Mouse (Mus musculus) stomach, embryonic 14.5 days (tissue): ENCODE results near the gene Adgrl3. TPM values are rescaled to one million over a fixed set of nuclear protein-coding genes. Genes with fewer than 3 reads are reported as not detected.

Experiments
- ATAC-seq: fragments of 200-750 bp; cut with Nextera tagmentation; 2 replicates; pipeline ENCODE4 v1.8.0; 2017; ENCODE audit warnings: low read depth, moderate TSS enrichment; ENCODE audit not compliant: insufficient number of reproducible peaks, insufficient read depth, low FRiP score
- H3K27ac ChIP-seq: fragments of 300-500 bp; sonication (generic); 2 replicates; pipeline ENCODE4 v1.5.1; 2014; ENCODE audit warnings: mild to moderate bottlenecking, low read length, moderate library complexity, mixed read lengths
- H3K27me3 ChIP-seq: fragments of 300-500 bp; sonication (generic); 2 replicates; pipeline ENCODE4 v1.6.1; 2014; ENCODE audit warnings: low read length, control low read depth, mixed read lengths; ENCODE audit not compliant: control insufficient read depth, insufficient read depth
- H3K36me3 ChIP-seq: fragments of 300-500 bp; sonication (generic); 2 replicates; pipeline ENCODE4 v1.6.1; 2014; ENCODE audit warnings: mild to moderate bottlenecking, control low read depth, low read length, moderate library complexity, mixed read lengths; ENCODE audit not compliant: control insufficient read depth, insufficient read depth
- H3K4me1 ChIP-seq: fragments of 300-500 bp; sonication (generic); 2 replicates; pipeline ENCODE4 v1.6.1; 2014; ENCODE audit warnings: low read length, control low read depth, mixed read lengths; ENCODE audit not compliant: control insufficient read depth, insufficient read depth
- H3K4me2 ChIP-seq: fragments of 300-500 bp; sonication (generic); replicated peaks from 2 replicates; pipeline ENCODE4 v1.6.1; 2014; ENCODE audit warnings: low read depth, low read length, control low read depth
- H3K4me3 ChIP-seq: fragments of 300-500 bp; sonication (generic); 2 replicates; pipeline ENCODE4 v1.5.1; 2014; ENCODE audit warnings: low read depth, low read length, control low read depth
- H3K9ac ChIP-seq: fragments of 300-500 bp; sonication (generic); replicated peaks from 2 replicates; pipeline ENCODE4 v1.6.1; 2014; ENCODE audit warnings: low read depth, mild to moderate bottlenecking, control low read depth, low read length, moderate library complexity, mixed read lengths
- H3K9me3 ChIP-seq: fragments of 300-500 bp; sonication (generic); 2 replicates; pipeline ENCODE4 v1.6.1; 2016; ENCODE audit warnings: low read depth, low read length, control low read depth; ENCODE audit not compliant: control insufficient read depth
- WGBS: fragments of 180-500 bp; shearing (Covaris S2); extraction: QIAGEN DNeasy Blood & Tissue Kit; methylation state at CpG from one replicate; pipeline ENCODE4 v1.1.7; 2014; 5-methylcytosine and 5-hydroxymethylcytosine counted together
- polyA plus RNA-seq: library from polyadenylated mRNA; unstranded; fragments of >200 nt; fragmentation: Nextera tagmentation; extraction: Ambion mirVana; gene quantifications from 2 replicates; pipeline ENCODE4 v1.2.1, GENCODE M21; 2014

The Adgrl3 gene
- polyA plus RNA-seq, 1 experiment from 2014 or later: 38.4 TPM

- Histone ChIP-seq H3K4me2 (no peak overlapping the region), H3K27me3 (no peaks in the 10 kb centered on the region), H3K4me3 (no peak overlapping the region), H3K9me3 (no peaks in the 10 kb centered on the region), H3K4me1 (no peaks in the 10 kb centered on the region), H3K36me3 (no peaks in the 10 kb centered on the region), H3K27ac (no peak overlapping the region), H3K9ac (no peak overlapping the region)
- ATAC-seq: no peak
- 65% methylated on average over 4 of the region's 4 CpGs for WGBS
These were observed 651.1 kb downstream of the Adgrl3 start for GRCm38 (mm10) chr5:81671025-81671424.

- Histone ChIP-seq H3K4me3 (no peak overlapping the region), H3K36me3 (no peaks in the 10 kb centered on the region), H3K27ac (no peak overlapping the region), H3K9me3 (no peaks in the 10 kb centered on the region), H3K4me2 (no peak overlapping the region), H3K27me3 (no peaks in the 10 kb centered on the region), H3K9ac (no peak overlapping the region), H3K4me1 (no peaks in the 10 kb centered on the region)
- 53% methylated on average over 4 of the region's 4 CpGs for WGBS
- peak; percentile 69; the same call in 1 of the 2 replicates for ATAC-seq
These were observed 654.5 kb downstream of the Adgrl3 start for GRCm38 (mm10) chr5:81674275-81674974.

DNA sequence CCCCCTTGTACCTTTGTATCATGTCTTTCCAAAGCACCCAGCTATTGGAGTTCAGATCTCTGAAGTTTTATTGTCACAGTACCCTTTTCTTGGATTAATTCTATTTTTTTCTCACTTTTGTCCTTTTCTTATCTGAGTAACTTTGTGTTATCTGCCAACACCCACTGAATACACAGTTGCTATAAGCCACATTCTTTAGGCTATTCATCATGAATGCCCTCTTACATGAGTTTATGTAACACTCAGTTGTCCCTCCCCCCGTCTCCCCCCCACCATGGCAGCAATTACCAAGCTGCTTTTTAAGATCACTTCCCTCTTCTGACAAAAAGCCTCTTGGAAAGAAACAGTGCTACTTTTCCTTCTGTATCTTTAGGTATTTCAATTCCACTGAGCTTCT, 655.0 kb downstream of the Adgrl3 start:
- 35% methylated on average over 1 of the region's 1 CpGs for WGBS
- no peaks in the 10 kb centered on the region for H3K36me3 ChIP-seq
- H3K4me2 ChIP-seq: no peak overlapping the region
- no peak overlapping the region for H3K9ac ChIP-seq
- H3K27me3 ChIP-seq: no peaks in the 10 kb centered on the region
- peak; percentile 82 for ATAC-seq
- H3K4me1 ChIP-seq: no peaks in the 10 kb centered on the region
- H3K27ac ChIP-seq: no peak overlapping the region
- no peaks in the 10 kb centered on the region for H3K9me3 ChIP-seq
- H3K4me3 ChIP-seq: no peak overlapping the region

- no peaks in the 10 kb centered on the region for H3K4me1 ChIP-seq
- no peaks in the 10 kb centered on the region for H3K36me3 ChIP-seq
- no peaks in the 10 kb centered on the region for H3K9me3 ChIP-seq
- H3K27ac ChIP-seq: no peak overlapping the region
- 93% methylated on average over 1 of the region's 1 CpGs for WGBS
- no peaks in the 10 kb centered on the region for H3K27me3 ChIP-seq
- H3K4me3 ChIP-seq: no peak overlapping the region
- H3K9ac ChIP-seq: no peak overlapping the region
- no peak overlapping the region for H3K4me2 ChIP-seq
- no peak for ATAC-seq
These were observed 657.0 kb downstream of the Adgrl3 start for GRCm38 (mm10) chr5:81676896-81677295.

DNA sequence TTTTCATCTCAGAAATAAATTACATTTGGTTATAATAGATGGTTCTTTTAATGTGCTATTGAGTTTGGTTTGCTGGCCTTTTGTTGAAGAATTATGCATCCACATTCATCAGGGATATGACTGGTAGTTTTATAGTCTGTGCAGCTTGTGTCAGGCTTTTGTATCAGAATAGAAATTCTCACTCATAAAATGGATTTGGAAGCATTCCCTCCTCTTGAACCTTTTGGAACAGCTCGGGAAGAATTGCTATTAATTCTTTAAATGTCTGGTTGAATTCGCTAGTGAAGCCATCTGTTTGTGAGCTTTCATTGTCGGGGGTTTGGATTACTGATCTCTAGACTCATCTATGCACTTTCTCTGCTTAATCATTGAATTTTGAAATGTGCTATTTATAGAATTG, 666.3 kb downstream of the Adgrl3 start:
- 50% methylated on average over 3 of the region's 3 CpGs for WGBS
- Histone ChIP-seq H3K27ac (no peak overlapping the region), H3K4me3 (no peak overlapping the region), H3K4me1 (no peaks in the 10 kb centered on the region), H3K9ac (no peak overlapping the region), H3K27me3 (no peaks in the 10 kb centered on the region), H3K4me2 (no peak overlapping the region), H3K36me3 (no peaks in the 10 kb centered on the region), H3K9me3 (no peaks in the 10 kb centered on the region)
- no peak for ATAC-seq

- H3K27ac ChIP-seq: no peak overlapping the region
- H3K4me1 ChIP-seq: no peaks in the 10 kb centered on the region
- no peaks in the 10 kb centered on the region for H3K27me3 ChIP-seq
- H3K36me3 ChIP-seq: no peaks in the 10 kb centered on the region
- WGBS: 71% methylated on average over 4 of the region's 4 CpGs
- no peak for ATAC-seq
- no peak overlapping the region for H3K4me2 ChIP-seq
- no peaks in the 10 kb centered on the region for H3K9me3 ChIP-seq
- no peak overlapping the region for H3K9ac ChIP-seq
- H3K4me3 ChIP-seq: no peak overlapping the region
These were observed 666.9 kb downstream of the Adgrl3 start for GRCm38 (mm10) chr5:81686845-81687244.

GRCm38 (mm10) chr5:81729620-81730019, 709.7 kb downstream of the Adgrl3 start:
- H3K9me3 ChIP-seq: no peaks in the 10 kb centered on the region
- H3K4me1 ChIP-seq: no peaks in the 10 kb centered on the region
- no peak overlapping the region for H3K27ac ChIP-seq
- H3K4me3 ChIP-seq: no peak overlapping the region
- H3K27me3 ChIP-seq: no peaks in the 10 kb centered on the region
- 51% methylated on average over 3 of the region's 3 CpGs for WGBS
- no peak for ATAC-seq
- H3K9ac ChIP-seq: no peak overlapping the region
- H3K36me3 ChIP-seq: no peaks in the 10 kb centered on the region
- no peak overlapping the region for H3K4me2 ChIP-seq

GRCm38 (mm10) chr5:81736008-81736407, 716.1 kb downstream of the Adgrl3 start:
- H3K36me3 ChIP-seq: no peaks in the 10 kb centered on the region
- 56% methylated on average over 3 of the region's 3 CpGs for WGBS
- ATAC-seq: no peak
- H3K9ac ChIP-seq: no peak overlapping the region
- H3K4me1 ChIP-seq: no peaks in the 10 kb centered on the region
- no peak overlapping the region for H3K27ac ChIP-seq
- H3K4me2 ChIP-seq: no peak overlapping the region
- no peaks in the 10 kb centered on the region for H3K27me3 ChIP-seq
- H3K4me3 ChIP-seq: no peak overlapping the region
- H3K9me3 ChIP-seq: no peaks in the 10 kb centered on the region
